Mouse (Mus musculus) cerebellum, adult 11-12 months (tissue): ENCODE results near the gene Ms4a6c.
"Not testable (repeated sequence)": the region's sequence is repeated elsewhere in the genome, so short reads cannot be mapped to it uniquely, and the experiment has no call there.

Experiments
- DNase-seq: peaks from one replicate; pipeline ENCODE4 v3.0.0; 2022

Ms4a6c gene

DNA sequence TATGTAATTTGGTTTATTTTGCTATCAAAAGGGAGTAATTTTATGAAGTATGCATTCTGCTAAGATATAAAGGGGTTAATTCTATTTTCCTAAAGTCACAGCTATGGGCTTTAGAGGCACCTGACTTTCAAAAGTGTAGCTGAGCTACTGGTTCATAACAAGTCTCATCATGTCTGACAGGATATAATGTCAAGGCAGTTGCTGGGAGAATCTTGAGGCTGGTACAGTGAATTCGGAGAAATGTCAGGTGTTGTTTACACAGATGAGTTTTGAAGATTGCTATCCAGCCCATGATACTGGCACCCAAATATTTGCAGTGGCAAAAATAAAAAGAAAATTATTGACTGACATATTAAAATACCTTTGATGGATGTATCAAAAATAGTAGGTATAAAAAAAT is 35.7 kb downstream of the Ms4a6c start:
- no peak for DNase-seq

- DNase-seq, result no peak
Measured at GRCm38 (mm10) chr19:11513458-11513857, 44.3 kb downstream of the Ms4a6c start.

GRCm38 (mm10) chr19:11516246-11516645 is 47.1 kb downstream of the Ms4a6c start, which contains the start of gene Ms4a6b:
Gene Ms4a6b, plus strand, starts transcription at chr19:11516512.
- no peak for DNase-seq

- DNase-seq, result no peak
Measured at GRCm38 (mm10) chr19:11516845-11517244, 47.7 kb downstream of the Ms4a6c start.

GRCm38 (mm10) chr19:11517373-11517772 is 48.2 kb downstream of the Ms4a6c start:
- DNase-seq, result not testable (repeated sequence)

- DNase-seq, result not testable (repeated sequence)
Measured at GRCm38 (mm10) chr19:11518356-11518755, 49.2 kb downstream of the Ms4a6c start.

DNA sequence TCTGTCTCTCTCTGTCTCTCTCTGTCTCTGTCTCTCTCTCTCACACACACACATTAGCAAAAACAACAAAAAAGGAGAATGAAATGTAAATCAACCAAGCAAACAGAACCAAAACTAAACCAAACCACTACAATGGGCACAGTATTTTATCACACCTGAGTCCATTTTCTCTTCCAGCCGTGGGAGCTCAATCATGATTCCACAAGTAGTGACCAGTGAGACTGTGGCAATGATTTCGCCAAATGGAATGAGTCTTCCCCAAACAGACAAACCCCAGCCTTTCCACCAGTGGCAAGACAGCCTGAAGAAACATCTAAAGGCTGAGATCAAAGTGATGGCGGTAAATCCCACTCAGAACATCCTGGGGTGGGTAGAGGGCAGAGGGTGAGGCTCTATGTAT is 51.0 kb downstream of the Ms4a6c start:
- no peak for DNase-seq
